Mouse (Mus musculus) olfactory bulb, adult 2 months (tissue): Measurements from ENCODE around the gene Tepsin.

Experiments used
- CTCF ChIP-seq: fragments of 200-500 bp; IDR thresholded peaks from 2 replicates; pipeline ENCODE4 v1.5.1; 2012; ENCODE audit warnings: low read depth, mild to moderate bottlenecking, low read length, moderate library complexity; ENCODE audit not compliant: insufficient read depth
- POLR2A ChIP-seq: fragments of 200-500 bp; IDR thresholded peaks from 2 replicates; pipeline ENCODE4 v1.6.1; 2012; ENCODE audit warnings: mild to moderate bottlenecking, low read depth, low read length, moderate library complexity; ENCODE audit not compliant: insufficient read depth

DNA sequence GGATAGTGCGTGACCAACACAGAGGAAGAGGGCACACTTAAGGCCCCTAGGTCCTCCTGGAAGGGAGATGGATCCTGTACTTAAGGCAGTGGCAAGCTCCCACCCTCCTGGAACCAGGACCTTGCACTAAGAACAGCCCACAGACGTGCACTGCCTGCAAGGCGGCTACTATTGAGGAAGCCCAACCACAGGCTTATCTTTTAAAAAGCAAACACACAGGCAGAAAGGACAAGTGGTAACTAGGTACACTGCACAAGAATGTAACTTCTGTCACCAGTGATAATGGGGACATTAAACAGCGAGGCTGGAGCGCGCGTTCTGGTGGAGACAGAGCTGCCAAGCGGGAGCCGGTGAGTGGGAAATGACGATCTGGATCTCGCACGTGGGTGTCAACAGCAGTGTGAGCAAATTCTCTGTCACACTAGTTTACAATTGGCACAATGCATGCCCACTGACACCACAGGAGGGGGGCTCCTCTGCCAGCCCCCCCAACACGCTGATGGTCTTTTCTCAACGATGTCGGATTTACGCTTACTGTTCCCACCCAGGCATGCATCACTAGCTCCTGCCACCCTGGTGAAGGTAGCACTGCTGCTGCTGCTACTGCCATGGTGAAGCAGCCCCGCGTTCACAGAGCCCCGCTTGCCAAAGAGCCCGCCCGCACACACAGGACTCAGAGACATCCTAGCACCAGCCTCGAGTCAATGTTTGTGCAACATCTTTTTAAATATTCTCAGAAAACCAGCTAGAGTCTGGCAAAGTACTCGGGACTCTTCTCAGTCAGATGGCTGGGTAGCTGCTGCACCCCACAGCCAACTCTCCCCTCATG, 38.5 kb upstream of the Tepsin start:
- TF ChIP-seq CTCF (no peak), POLR2A (no peak)
